Mouse (Mus musculus) midbrain, embryonic 13.5 days (tissue): ENCODE results near the gene Prkar1b. TPM values are rescaled to one million over a fixed set of nuclear protein-coding genes. Genes with fewer than 3 reads are reported as not detected.
A peak's percentile ranks its signal among the peaks of the same experiment; 100 is the strongest.

Source experiments
- ATAC-seq: fragments of 200-750 bp; cut with Nextera tagmentation; 2 replicates; pipeline ENCODE4 v1.8.0; 2017; ENCODE audit warnings: mild to moderate bottlenecking, moderate TSS enrichment, moderate library complexity
- H3K27ac ChIP-seq: fragments of 300-500 bp; sonication (generic); 2 replicates; pipeline ENCODE4 v1.5.1; 2015; ENCODE audit warnings: inconsistent platforms, mild to moderate bottlenecking, moderate library complexity
- H3K27me3 ChIP-seq: fragments of 300-500 bp; sonication (generic); 2 replicates; pipeline ENCODE4 v1.6.1; 2015; ENCODE audit warnings: mild to moderate bottlenecking, inconsistent platforms
- H3K36me3 ChIP-seq: fragments of 300-500 bp; sonication (generic); 2 replicates; pipeline ENCODE4 v1.6.1; 2015; ENCODE audit warnings: mild to moderate bottlenecking, inconsistent platforms
- H3K4me1 ChIP-seq: fragments of 300-500 bp; sonication (generic); replicated peaks from 2 replicates; pipeline ENCODE4 v1.6.1; 2015; ENCODE audit warnings: inconsistent platforms
- H3K4me2 ChIP-seq: fragments of 300-500 bp; sonication (generic); replicated peaks from 2 replicates; pipeline ENCODE4 v1.6.1; 2015; ENCODE audit warnings: moderate library complexity, mild to moderate bottlenecking, inconsistent platforms
- H3K4me3 ChIP-seq: fragments of 300-500 bp; sonication (generic); replicated peaks from 2 replicates; pipeline ENCODE4 v1.5.1; 2015; ENCODE audit warnings: mild to moderate bottlenecking, inconsistent platforms
- H3K9ac ChIP-seq: fragments of 300-500 bp; sonication (generic); replicated peaks from 2 replicates; pipeline ENCODE4 v1.6.1; 2015; ENCODE audit warnings: mild to moderate bottlenecking, inconsistent platforms
- H3K9me3 ChIP-seq: fragments of 300-500 bp; sonication (generic); 2 replicates; pipeline ENCODE4 v1.6.1; 2016; ENCODE audit warnings: mild to moderate bottlenecking, inconsistent platforms
- WGBS: fragments of 180-500 bp; shearing (Covaris S2); methylation state at CpG from one replicate; pipeline ENCODE4 v1.1.7; 2015; 5-methylcytosine and 5-hydroxymethylcytosine counted together
- polyA plus RNA-seq: library from polyadenylated mRNA; unstranded; fragments of >200 nt; fragmentation: Nextera tagmentation; extraction: Ambion mirVana; gene quantifications from 2 replicates; pipeline ENCODE4 v1.2.1, GENCODE M21; 2015

The Prkar1b gene
- polyA plus RNA-seq, 1 experiment from 2014 or later, result 139 TPM

DNA sequence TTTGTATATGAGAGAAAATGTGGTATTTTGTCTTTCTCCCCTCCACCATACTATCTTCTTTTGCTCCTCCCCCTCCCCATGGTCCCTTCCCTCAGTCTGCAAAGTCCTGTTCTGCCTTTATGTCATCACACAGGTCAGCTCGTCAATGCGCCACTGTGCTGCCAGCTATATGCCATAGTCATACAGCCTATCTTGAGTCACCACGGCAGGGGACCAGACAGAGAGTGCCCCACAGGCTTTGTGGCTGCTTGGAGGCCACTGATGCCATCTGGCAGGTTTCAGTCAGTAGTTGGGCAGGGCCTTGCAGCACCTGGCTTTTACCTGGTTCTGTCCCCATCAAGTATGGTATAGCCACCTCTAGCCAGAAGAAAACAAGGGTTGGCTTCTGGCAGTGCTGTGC, 58.1 kb downstream of the Prkar1b start:
- no peak overlapping the region for H3K4me3 ChIP-seq
- no peaks in the 10 kb centered on the region for H3K4me1 ChIP-seq
- no peak for ATAC-seq
- H3K9ac ChIP-seq, result no peak overlapping the region
- H3K27ac ChIP-seq, result no peak overlapping the region
- no peaks in the 10 kb centered on the region for H3K9me3 ChIP-seq
- WGBS, result 87% methylated on average over 3 of the region's 3 CpGs
- no peaks in the 10 kb centered on the region for H3K36me3 ChIP-seq
- no peak overlapping the region for H3K4me2 ChIP-seq
- H3K27me3 ChIP-seq, result no peaks in the 10 kb centered on the region; the same call in 1 of the 2 replicates

DNA sequence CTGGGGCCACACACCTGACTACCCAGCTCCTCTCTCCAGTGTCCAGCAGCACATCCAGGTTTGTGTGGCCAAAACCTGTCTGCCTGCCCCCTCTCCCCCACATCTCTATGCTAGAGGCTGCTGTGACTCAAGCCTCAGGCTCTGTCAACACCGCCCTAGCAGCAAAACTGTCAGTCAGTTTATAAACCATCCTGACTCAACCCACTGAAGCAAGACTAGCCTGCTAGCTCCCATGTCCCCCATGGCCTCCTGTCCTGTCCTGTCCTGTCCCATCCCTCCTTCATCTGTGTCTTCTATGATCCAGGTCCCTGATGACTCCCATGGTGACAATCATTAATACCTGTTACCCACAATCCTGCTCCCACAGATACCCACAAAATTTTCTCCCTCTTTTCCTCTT, 59.6 kb downstream of the Prkar1b start:
- WGBS, result 75% methylated on average over 1 of the region's 1 CpGs
- H3K27me3 ChIP-seq, result no peaks in the 10 kb centered on the region; the same call in 1 of the 2 replicates
- ATAC-seq, result no peak

DNA sequence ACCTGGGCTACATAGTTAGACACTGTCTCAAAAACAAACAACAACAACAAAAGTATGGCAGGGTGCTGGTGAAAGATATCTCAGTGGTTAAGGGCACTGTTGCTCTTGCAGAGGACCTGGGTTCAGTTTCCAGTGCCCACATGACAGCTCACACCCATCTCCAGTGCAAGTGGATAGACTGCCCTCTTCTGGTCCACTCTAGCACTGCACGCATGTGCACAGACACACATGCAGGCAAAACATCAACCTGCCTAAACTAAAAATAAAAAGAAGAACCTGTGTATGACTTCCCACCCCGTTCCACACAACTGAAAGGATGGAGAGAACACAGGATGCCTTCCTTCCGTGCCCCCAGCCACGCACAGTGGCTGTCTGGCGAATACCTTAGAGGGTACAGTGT, 61.6 kb downstream of the Prkar1b start:
- no peaks in the 10 kb centered on the region for H3K4me1 ChIP-seq
- no peaks in the 10 kb centered on the region for H3K9me3 ChIP-seq

More for the DNA sequence above, 59.6 kb downstream of the Prkar1b start:
- no peak overlapping the region for H3K4me2 ChIP-seq
- H3K4me1 ChIP-seq, result no peaks in the 10 kb centered on the region
- no peaks in the 10 kb centered on the region for H3K9me3 ChIP-seq
- H3K36me3 ChIP-seq, result no peaks in the 10 kb centered on the region
- no peak overlapping the region for H3K27ac ChIP-seq
- H3K9ac ChIP-seq, result no peak overlapping the region
- no peak overlapping the region for H3K4me3 ChIP-seq

DNA sequence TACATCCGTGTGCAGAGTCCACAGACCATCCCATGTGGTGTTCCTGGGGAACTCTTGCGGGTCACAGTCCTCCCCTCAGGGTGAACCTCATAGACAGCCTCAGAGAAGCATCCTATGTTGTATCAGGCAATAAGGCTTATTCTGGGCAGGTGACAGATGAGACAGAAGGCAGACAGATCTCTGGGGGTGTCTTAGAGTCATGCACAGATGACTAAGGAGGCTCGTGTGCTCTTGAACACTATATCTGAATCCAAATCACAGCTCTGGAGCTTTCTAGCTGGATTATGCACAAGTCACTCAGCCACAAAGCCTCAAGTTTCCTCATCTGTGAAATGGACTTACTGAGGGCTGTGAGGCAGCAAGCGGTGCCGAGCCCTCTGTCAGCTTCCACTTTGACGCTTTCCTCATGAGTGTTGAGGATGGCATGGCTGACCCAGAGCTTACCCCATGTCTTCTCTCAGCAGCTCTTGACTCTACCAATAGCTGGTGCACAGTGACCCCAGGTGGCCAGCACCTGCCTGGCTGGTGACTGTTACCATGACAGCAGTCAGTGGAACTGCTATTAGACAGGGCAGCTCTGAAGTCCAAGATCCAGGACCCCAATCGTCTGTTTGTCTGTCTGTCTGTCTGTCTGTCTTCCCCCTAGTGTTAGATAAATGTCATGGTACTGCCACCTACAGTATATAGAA, 64.8 kb downstream of the Prkar1b start:
- Histone ChIP-seq H3K9me3 (no peaks in the 10 kb centered on the region), H3K27me3 (no peaks in the 10 kb centered on the region; the same call in 1 of the 2 replicates), H3K4me1 (no peaks in the 10 kb centered on the region), H3K36me3 (no peaks in the 10 kb centered on the region), H3K4me2 (no peak overlapping the region), H3K9ac (no peak overlapping the region), H3K27ac (no peak overlapping the region), H3K4me3 (no peak overlapping the region)
- 76% methylated on average over 7 of the region's 7 CpGs for WGBS
- peak; percentile 79; the same call in 1 of the 2 replicates for ATAC-seq

More for the DNA sequence above, 61.6 kb downstream of the Prkar1b start:
- Histone ChIP-seq H3K27ac (no peak overlapping the region), H3K4me2 (no peak overlapping the region), H3K4me3 (no peak overlapping the region), H3K9ac (no peak overlapping the region), H3K27me3 (no peaks in the 10 kb centered on the region; the same call in 1 of the 2 replicates), H3K36me3 (no peaks in the 10 kb centered on the region)
- no peak for ATAC-seq
- WGBS, result 96% methylated on average over 5 of the region's 5 CpGs

DNA sequence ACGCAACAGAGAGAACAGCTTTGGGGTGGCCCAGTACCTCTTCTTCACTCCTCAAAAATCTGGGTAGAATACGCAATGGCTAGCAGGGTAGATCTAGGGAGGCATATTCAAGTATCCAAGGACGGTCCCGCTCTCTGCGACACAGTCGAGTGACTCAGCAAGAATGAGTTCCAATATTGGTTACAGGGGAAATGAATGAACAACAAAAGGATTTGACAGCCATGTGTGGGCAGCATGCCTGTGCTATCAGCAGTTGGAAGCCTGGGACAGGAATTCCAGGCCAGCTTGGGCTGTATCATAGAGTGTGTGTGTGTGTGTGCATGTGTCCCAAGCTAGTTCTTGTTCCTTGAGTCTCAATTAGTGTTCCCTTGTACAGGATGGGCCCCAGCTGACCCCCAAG, 65.5 kb downstream of the Prkar1b start:
- WGBS, result 85% methylated on average over 6 of the region's 6 CpGs

DNA sequence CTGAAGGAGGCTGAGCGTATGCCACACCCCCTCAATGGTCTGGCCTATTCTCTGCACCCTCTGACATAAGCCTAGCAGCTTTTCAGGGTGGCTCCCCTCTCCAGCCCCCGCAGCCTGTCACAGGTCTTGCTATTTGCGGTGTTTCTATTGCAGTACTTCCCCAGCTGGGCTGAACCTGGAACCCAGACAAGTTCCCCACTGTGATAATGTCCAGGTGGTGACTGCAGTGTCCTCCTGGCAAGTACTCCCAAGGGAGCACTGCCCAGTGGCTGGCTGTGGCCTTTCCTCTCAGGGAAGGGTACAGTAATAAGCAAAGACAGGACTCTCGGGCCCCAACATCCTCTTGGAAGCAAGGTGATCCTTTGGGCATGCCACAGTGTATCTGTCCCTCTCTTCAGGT, 66.0 kb downstream of the Prkar1b start:
- WGBS, result 85% methylated on average over 4 of the region's 4 CpGs
- H3K4me1 ChIP-seq, result no peaks in the 10 kb centered on the region
- ATAC-seq, result no peak
- no peak overlapping the region for H3K27ac ChIP-seq
- no peaks in the 10 kb centered on the region; the same call in 1 of the 2 replicates for H3K27me3 ChIP-seq
- no peaks in the 10 kb centered on the region for H3K9me3 ChIP-seq
- H3K4me2 ChIP-seq, result no peak overlapping the region
- no peak overlapping the region for H3K4me3 ChIP-seq
- H3K9ac ChIP-seq, result no peak overlapping the region
- H3K36me3 ChIP-seq, result no peaks in the 10 kb centered on the region

More for the DNA sequence above, 65.5 kb downstream of the Prkar1b start:
- Histone ChIP-seq H3K9me3 (no peaks in the 10 kb centered on the region), H3K4me2 (no peak overlapping the region), H3K9ac (no peak overlapping the region), H3K36me3 (no peaks in the 10 kb centered on the region), H3K4me1 (no peaks in the 10 kb centered on the region), H3K27ac (no peak overlapping the region), H3K27me3 (no peaks in the 10 kb centered on the region; the same call in 1 of the 2 replicates), H3K4me3 (no peak overlapping the region)
- ATAC-seq, result no peak

DNA sequence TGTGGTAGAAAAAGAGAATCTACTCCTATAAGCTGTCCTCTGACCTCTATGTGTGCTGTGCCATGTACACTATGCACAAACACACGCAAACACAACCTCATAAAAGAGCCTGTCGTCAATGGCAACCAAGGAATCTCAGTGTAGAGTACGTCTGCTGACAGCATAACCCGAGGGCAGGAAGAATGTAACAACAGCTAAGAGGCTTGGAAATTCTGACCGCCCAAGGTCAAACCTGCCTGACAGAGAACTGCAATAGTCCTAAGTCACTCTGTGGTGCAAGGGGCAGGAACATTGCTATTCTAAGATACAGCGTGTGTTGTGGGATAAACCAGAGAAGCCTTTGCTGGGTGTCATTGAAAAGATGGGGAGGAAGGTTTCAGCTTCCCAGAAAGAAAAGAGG, 68.4 kb downstream of the Prkar1b start:
- Histone ChIP-seq H3K27me3 (no peaks in the 10 kb centered on the region), H3K27ac (no peak overlapping the region), H3K4me3 (no peak overlapping the region), H3K9me3 (no peaks in the 10 kb centered on the region), H3K4me2 (no peak overlapping the region), H3K4me1 (peaks cover 17% of the 10 kb centered on the region), H3K36me3 (no peaks in the 10 kb centered on the region), H3K9ac (no peak overlapping the region)
- WGBS, result 54% methylated on average over 6 of the region's 6 CpGs
- no peak for ATAC-seq

DNA sequence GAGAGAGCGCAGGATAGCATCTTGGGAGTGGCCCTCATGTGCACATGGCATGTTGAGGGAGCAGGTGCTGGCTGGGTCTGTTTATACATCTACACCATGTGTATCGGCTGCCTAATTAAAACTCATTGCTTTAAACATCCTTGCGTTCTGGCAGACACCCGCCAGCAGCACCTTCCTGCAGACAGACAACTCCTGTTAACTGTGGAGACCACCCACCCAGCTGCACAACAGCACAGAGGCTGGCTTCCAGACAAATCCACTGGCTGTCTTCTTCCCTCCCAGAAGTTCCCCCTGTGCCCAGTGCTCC, 71.7 kb downstream of the Prkar1b start:
- Histone ChIP-seq H3K4me1 (peaks cover 26% of the 10 kb centered on the region), H3K9ac (no peak overlapping the region), H3K27ac (no peak overlapping the region), H3K9me3 (no peaks in the 10 kb centered on the region), H3K36me3 (no peaks in the 10 kb centered on the region), H3K4me2 (no peak overlapping the region), H3K4me3 (no peak overlapping the region), H3K27me3 (no peaks in the 10 kb centered on the region)
- ATAC-seq, result no peak
- WGBS, result 62% methylated on average over 4 of the region's 4 CpGs

DNA sequence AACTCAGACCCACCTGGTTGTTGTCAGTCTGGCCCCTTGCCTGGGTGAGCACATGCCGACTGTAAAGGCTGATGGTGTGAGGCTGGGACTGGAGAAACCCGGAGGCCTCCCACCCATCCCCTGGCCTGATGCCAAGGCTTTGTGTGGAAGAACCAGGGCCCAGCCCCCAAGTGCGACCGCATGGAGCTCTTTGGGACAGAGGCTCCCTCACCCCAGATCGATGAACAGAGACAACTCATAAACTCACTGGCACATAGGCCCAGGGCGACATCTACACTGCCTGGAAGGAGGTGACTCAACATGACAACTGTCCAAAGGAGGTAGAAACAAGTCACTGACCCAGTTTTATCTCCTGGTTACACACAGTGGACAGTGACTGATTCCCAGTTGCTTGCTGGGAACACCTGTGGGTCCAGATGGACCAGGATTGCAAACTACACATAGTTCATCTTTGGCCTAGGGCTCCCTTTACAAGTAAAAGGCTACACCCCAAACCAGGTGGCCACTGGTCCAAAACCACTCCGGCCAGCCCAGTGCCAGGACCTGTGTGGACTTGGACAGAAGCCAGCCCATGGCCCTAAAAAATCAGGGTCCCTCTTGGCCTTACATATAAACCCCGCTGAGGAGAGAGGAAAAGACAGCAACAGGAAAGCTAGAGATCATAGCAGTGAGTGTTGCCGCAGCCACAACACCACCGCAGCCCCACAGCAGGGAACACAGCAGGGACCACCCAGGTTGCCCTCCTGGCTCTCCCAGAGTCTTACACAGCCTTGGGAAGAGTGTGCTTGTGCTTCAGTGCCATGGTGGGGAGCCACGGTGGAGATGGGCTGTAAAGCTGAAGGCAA, 72.3 kb downstream of the Prkar1b start:
- no peak overlapping the region for H3K4me2 ChIP-seq
- H3K36me3 ChIP-seq, result no peaks in the 10 kb centered on the region
- no peak for ATAC-seq
- H3K27ac ChIP-seq, result no peak overlapping the region
- WGBS, result 56% methylated on average over 11 of the region's 11 CpGs
- H3K4me3 ChIP-seq, result no peak overlapping the region
- no peak overlapping the region for H3K9ac ChIP-seq
- no peaks in the 10 kb centered on the region for H3K27me3 ChIP-seq
- no peaks in the 10 kb centered on the region for H3K9me3 ChIP-seq
- peaks cover 26% of the 10 kb centered on the region for H3K4me1 ChIP-seq

DNA sequence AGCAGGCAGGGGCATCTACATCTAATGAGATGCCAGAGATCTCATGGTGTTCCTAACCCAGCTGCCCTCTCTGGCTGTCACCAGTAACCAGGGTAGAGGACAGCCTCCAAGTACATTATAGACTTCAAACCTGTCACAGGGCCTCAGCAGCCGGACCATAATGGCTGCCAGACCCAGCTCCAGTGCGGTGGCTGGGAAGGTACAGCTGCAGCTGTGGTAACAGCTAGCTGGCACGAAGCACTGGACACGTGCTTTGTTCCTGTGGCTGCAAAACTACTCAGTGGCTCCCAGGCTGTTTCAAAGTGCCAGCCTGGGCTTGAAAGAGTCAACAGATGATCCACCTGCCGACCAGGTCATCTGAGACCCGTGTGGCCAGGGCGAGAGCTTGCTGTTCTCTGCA, 73.4 kb downstream of the Prkar1b start:
- no peak for ATAC-seq
- H3K27me3 ChIP-seq, result no peaks in the 10 kb centered on the region
- H3K9me3 ChIP-seq, result no peaks in the 10 kb centered on the region
- no peak overlapping the region for H3K4me3 ChIP-seq
- 86% methylated on average over 7 of the region's 7 CpGs for WGBS
- H3K36me3 ChIP-seq, result no peaks in the 10 kb centered on the region
- 0 out of 2 replicates have a peak overlapping the region, but pooled peaks have one; percentile 22 for H3K27ac ChIP-seq
- no peak overlapping the region for H3K4me2 ChIP-seq
- H3K4me1 ChIP-seq, result peaks cover 26% of the 10 kb centered on the region
- H3K9ac ChIP-seq, result no peak overlapping the region

DNA sequence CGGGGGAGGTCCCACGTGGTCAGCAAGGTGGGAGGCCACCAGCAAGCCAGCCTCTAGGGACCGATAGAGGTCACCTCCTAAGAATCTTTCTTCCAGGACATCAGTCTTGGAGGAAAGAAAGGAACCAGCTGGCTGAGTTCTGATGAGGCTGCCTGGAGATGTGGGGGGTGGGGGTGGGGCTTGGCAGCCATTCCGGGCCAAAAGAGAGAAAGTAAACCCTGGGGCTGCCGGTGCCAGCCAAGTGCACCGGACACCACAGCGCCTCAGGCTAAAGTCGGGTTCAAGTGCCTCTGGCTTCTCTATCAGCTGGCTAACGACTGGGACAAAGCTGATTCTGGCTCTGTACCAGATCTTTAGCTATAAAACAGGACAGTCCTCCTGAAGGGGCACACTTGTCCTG, 74.0 kb downstream of the Prkar1b start:
- ATAC-seq, result peak; percentile 41; the same call in 1 of the 2 replicates
- WGBS, result 34% methylated on average over 7 of the region's 9 CpGs
- Histone ChIP-seq H3K9me3 (no peaks in the 10 kb centered on the region), H3K4me2 (no peak overlapping the region), H3K27me3 (no peaks in the 10 kb centered on the region), H3K4me1 (peaks cover 26% of the 10 kb centered on the region), H3K9ac (no peak overlapping the region), H3K4me3 (no peak overlapping the region), H3K36me3 (no peaks in the 10 kb centered on the region), H3K27ac (0 out of 2 replicates have a peak overlapping the region, but pooled peaks have one; percentile 22)

DNA sequence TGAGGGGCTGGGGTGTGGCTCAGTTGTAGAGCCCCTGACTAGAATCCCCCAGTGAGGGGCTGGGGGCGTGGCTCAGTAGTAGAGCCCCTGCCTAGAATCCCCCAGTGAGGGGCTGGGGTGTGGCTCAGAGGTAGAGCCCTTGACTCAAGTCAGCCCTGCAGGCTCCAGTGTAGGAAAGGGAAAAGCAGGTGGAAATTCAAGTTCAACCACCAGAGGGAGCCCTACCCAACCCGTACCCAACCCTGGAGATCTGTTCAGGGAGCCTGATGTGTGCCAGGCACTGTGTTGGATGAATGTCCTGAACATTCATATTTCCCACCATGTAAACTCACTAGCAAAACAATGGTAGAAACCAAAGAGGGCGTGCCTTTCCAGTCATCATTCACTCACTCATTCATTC, 74.7 kb downstream of the Prkar1b start:
- peak; percentile 64 for ATAC-seq
- WGBS, result 52% methylated on average over 3 of the region's 3 CpGs
- no peaks in the 10 kb centered on the region for H3K27me3 ChIP-seq
- H3K4me3 ChIP-seq, result no peak overlapping the region
- H3K4me1 ChIP-seq, result peaks cover 26% of the 10 kb centered on the region
- H3K9me3 ChIP-seq, result no peaks in the 10 kb centered on the region
- no peak overlapping the region for H3K9ac ChIP-seq
- no peaks in the 10 kb centered on the region for H3K36me3 ChIP-seq
- no peak overlapping the region for H3K27ac ChIP-seq
- no peak overlapping the region for H3K4me2 ChIP-seq
